Mouse (Mus musculus): ENCODE results near the gene Vps26a. TPM values are rescaled to one million over a fixed set of nuclear protein-coding genes. Genes with fewer than 3 reads are reported as not detected.
"Not testable (repeated sequence)": the region's sequence is repeated elsewhere in the genome, so short reads cannot be mapped to it uniquely, and the experiment has no call there.

Vps26a gene
- total RNA-seq, 1 experiment from 2014 or later: 75.1 TPM

GRCm38 (mm10) chr10:62503836-62504628, 17.4 kb upstream of the Vps26a start:
- ATAC-seq (replicated peaks in 1 of 2; ENCODE audit: insufficient read depth in 1 of 2, low FRiP score in 2 of 2, low TSS enrichment in 1 of 2, low read depth in 1 of 2, poor library complexity in 2 of 2, severe bottlenecking in 2 of 2): peak in 1 of 2 experiments; percentile 3; a peak in 1 of 4 replicates

DNA sequence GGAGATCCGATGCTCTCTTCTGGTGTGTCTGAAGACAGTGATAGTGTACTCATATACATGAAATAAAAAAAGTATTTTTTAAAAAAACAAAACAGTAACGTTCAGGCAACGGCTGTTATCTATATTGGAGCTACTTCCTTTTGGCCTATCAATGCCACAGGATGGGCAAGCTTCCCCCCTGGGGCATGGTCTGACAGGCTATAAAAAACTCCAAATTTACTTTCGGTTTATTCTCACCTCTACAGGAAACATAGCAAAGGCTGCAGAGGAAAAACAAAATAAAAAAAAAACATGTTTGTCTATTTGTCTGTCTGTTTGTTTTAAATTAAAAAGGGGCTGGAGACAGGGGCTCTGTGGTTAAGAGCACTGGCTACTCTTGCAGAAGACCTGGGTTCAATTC, 16.7 kb upstream of the Vps26a start:
- ATAC-seq (replicated peaks in 1 of 2; ENCODE audit: insufficient read depth in 1 of 2, low FRiP score in 2 of 2, low TSS enrichment in 1 of 2, low read depth in 1 of 2, poor library complexity in 2 of 2, severe bottlenecking in 2 of 2): no peak

- no peak for ATAC-seq (replicated peaks in 1 of 2; ENCODE audit: insufficient read depth in 1 of 2, low FRiP score in 2 of 2, low TSS enrichment in 1 of 2, low read depth in 1 of 2, poor library complexity in 2 of 2, severe bottlenecking in 2 of 2)
These were observed 15.3 kb upstream of the Vps26a start for GRCm38 (mm10) chr10:62501951-62502350.

GRCm38 (mm10) chr10:62500916-62501615, 14.5 kb upstream of the Vps26a start:
- ATAC-seq (replicated peaks in 1 of 2; ENCODE audit: insufficient read depth in 1 of 2, low FRiP score in 2 of 2, low TSS enrichment in 1 of 2, low read depth in 1 of 2, poor library complexity in 2 of 2, severe bottlenecking in 2 of 2): no peak

DNA sequence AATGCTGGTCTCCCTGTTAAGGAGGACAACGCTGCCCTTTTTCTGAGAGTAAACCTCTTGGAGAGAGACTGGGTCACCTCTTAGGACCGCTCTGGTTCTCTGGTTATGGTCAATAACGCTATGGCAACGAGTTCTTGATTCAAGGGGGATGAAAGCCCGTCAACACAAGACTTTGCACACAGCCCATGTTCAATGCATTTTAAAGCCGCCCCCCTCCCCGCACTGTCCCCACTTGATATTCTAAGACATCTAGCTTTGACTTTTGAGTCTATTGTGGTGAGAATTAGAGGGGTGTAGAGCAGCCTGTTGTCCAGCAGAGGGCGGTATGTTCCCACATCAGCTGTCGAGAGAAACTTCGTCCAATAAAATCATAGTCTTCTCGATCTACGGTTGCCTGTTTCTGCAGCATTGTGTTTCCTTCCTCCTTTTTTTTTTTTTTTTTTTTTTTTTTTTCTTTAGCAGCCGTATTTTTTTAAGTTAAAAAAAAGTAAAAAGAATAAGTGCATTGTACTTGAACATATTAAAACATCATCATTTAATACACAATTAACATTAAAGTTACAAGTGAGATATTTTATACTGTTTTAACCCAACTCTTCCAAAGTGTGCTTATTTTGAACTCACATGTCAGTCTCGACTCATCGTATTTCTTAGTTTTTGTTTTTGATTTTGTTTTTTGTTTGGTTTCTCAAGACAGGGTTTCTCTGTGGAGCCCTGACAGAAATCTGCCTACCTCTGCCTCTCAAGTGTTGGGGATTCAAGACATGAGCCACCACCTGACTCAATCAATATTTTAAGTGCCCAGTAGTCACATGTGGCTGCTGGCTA, 13.7 kb upstream of the Vps26a start:
- peak; percentile 48 to 56 for ATAC-seq (replicated peaks in 1 of 2; ENCODE audit: insufficient read depth in 1 of 2, low FRiP score in 2 of 2, low TSS enrichment in 1 of 2, low read depth in 1 of 2, poor library complexity in 2 of 2, severe bottlenecking in 2 of 2)

GRCm38 (mm10) chr10:62491681-62492080, 5.1 kb upstream of the Vps26a start:
- ATAC-seq (replicated peaks in 1 of 2; ENCODE audit: insufficient read depth in 1 of 2, low FRiP score in 2 of 2, low TSS enrichment in 1 of 2, low read depth in 1 of 2, poor library complexity in 2 of 2, severe bottlenecking in 2 of 2): not testable (repeated sequence)

DNA sequence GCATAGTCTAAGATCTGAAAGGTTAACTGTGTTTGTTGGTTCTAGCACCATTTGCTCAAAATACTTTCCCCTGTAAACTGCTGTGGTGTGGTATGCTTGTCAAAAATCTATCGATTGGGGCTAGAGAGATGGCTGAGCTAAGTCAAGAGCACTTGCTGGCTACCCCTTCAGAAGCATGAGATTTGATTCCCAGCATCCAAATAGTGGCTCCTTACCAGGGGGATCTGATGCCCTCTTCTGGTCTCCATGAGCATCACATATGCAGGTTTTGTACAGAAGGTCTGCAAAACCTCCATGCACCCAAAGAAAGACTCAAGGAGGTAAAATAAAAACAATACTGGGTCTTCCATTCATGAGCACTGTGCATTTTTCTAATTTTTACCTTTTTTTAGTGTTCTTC, 1.7 kb upstream of the Vps26a start:
- peak in 1 of 2 experiments; percentile 32; a peak in 1 of 4 replicates for ATAC-seq (replicated peaks in 1 of 2; ENCODE audit: insufficient read depth in 1 of 2, low FRiP score in 2 of 2, low TSS enrichment in 1 of 2, low read depth in 1 of 2, poor library complexity in 2 of 2, severe bottlenecking in 2 of 2)

GRCm38 (mm10) chr10:62485878-62486582, 575 bp downstream of the Vps26a start:
- ATAC-seq (replicated peaks in 1 of 2; ENCODE audit: insufficient read depth in 1 of 2, low FRiP score in 2 of 2, low TSS enrichment in 1 of 2, low read depth in 1 of 2, poor library complexity in 2 of 2, severe bottlenecking in 2 of 2): no peak

GRCm38 (mm10) chr10:62481108-62481852, 5.3 kb downstream of the Vps26a start:
- no peak for ATAC-seq (replicated peaks in 1 of 2; ENCODE audit: insufficient read depth in 1 of 2, low FRiP score in 2 of 2, low TSS enrichment in 1 of 2, low read depth in 1 of 2, poor library complexity in 2 of 2, severe bottlenecking in 2 of 2)

DNA sequence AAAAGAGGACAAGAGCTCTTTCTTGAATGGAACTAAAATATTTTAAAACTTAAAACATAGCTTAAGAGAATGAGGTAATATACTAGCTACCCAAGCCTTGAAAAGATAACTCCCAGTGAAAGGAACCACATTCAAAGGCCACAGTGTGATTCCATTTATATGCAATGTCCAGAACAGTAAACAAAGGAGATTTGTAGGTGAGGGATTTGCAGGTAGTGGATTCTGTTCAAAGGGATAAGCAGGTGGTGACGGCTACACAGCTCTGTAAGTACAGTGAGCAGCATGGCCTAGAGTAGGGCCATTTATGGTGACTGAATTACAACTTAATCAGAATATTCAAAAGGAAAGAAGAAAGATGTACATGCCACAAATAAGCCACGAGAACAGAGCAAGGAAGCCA, 9.6 kb downstream of the Vps26a start:
- ATAC-seq (replicated peaks in 1 of 2; ENCODE audit: insufficient read depth in 1 of 2, low FRiP score in 2 of 2, low TSS enrichment in 1 of 2, low read depth in 1 of 2, poor library complexity in 2 of 2, severe bottlenecking in 2 of 2): no peak

DNA sequence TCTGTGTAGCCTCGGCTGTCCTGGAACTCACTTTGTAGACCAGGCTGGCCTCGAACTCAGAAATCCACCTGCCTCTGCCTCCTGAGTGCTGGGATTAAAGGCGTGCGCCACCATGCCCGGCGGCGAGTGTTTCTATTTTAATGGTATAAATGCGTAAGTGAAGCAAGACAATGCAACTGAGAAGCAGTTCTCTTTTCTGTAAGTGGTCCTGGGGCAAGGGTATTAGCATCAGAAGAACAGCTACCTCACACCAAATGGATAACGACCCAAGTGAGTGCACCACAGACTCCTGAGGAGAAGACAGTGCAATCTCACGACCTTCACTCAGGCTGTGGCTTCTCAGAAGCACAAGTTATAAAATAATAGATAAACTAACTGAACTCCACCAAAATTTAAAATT, 11.7 kb downstream of the Vps26a start:
- ATAC-seq (replicated peaks in 1 of 2; ENCODE audit: insufficient read depth in 1 of 2, low FRiP score in 2 of 2, low TSS enrichment in 1 of 2, low read depth in 1 of 2, poor library complexity in 2 of 2, severe bottlenecking in 2 of 2): no peak

- no peak for ATAC-seq (replicated peaks in 1 of 2; ENCODE audit: insufficient read depth in 1 of 2, low FRiP score in 2 of 2, low TSS enrichment in 1 of 2, low read depth in 1 of 2, poor library complexity in 2 of 2, severe bottlenecking in 2 of 2)
These were observed 15.5 kb downstream of the Vps26a start for GRCm38 (mm10) chr10:62471105-62471504.

- no peak for ATAC-seq (replicated peaks in 1 of 2; ENCODE audit: insufficient read depth in 1 of 2, low FRiP score in 2 of 2, low TSS enrichment in 1 of 2, low read depth in 1 of 2, poor library complexity in 2 of 2, severe bottlenecking in 2 of 2)
These were observed 16.9 kb downstream of the Vps26a start for GRCm38 (mm10) chr10:62469736-62470135.

DNA sequence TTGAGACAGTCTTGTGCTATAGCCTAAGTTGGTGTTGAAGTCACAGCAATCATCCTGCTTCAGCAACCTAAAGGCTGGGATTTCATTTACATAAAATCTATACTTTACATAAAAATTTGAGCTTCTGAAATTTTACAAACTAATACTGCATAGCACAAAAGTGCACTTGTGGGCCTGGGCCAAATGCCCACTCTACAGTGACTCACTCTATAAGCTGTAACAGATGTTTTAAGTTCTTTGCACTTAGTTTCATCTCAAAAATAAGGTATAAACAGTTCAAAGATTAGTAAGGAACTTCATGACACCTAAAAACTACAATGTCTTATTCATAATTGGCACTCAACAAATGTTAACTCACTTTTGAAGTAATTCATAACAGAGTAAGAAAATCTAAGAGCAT, 25.3 kb downstream of the Vps26a start:
- no peak for ATAC-seq (replicated peaks in 1 of 2; ENCODE audit: insufficient read depth in 1 of 2, low FRiP score in 2 of 2, low TSS enrichment in 1 of 2, low read depth in 1 of 2, poor library complexity in 2 of 2, severe bottlenecking in 2 of 2)

DNA sequence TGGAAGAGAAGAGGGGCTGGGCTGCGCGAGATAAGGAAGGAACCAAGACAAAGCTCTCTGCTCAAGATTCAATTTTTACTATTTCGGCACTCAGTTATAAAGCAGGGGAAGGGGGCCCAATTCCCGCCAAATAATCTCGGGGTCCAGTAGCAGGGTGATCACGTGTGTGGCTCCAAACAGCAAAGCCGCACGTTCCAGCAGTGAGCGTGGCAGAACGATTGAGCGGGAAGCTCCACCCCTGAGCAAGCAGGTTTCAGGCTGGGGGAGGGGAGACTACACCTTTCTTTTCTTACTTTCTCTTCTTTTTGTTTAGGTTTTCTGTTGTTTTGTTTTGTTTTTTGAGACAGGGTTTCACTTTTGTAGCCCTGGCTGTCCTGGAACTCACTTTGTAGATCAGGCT, 34.6 kb downstream of the Vps26a start:
- ATAC-seq (replicated peaks in 1 of 2; ENCODE audit: insufficient read depth in 1 of 2, low FRiP score in 2 of 2, low TSS enrichment in 1 of 2, low read depth in 1 of 2, poor library complexity in 2 of 2, severe bottlenecking in 2 of 2): not testable (repeated sequence)

DNA sequence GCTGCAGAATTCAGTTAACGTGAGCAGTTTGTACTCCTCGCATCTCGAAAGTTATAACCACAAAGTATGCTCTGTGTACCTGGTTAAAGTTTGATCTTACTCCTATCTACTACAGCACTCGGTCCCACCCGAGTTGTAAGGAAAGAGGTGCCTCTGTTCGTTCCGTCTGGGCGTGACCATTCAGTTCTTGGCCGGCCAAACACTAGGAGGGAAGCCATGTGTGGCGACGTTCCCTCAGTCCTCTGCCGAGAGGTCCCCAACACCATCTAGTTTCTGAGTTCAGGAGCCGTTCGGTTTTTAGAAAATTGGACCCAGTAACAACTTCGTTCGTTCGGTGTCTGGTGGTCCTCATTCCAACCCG, 36.3 kb downstream of the Vps26a start:
- ATAC-seq (replicated peaks in 1 of 2; ENCODE audit: insufficient read depth in 1 of 2, low FRiP score in 2 of 2, low TSS enrichment in 1 of 2, low read depth in 1 of 2, poor library complexity in 2 of 2, severe bottlenecking in 2 of 2): peak in 1 of 2 experiments; percentile 11; a peak in 1 of 4 replicates

Measured in hematopoietic stem cell, adult 5-6 weeks (primary cell).